Comparison of ENCODE assay signal across 17 mouse cellular contexts in genomic region chr13:36620498-36621332, GRCm38 (mm10).
DNase-seq lines count a peak whose midpoint lies in the region; ATAC-seq lines count a peak whose summit lies in the region.
"Had no signal": no experiment of that assay in that cellular context is flagged by ENCODE, and none has a peak within 500 bp of the region (broad histone marks: within the 10 kb centered on the region; RNA-seq: fewer than 3 reads in every experiment).

No protein-coding gene starts in this region.

- H3K36me3 ChIP-seq in intestine, embryonic 16.5 days (ENCODE audit: control insufficient read depth, insufficient read depth, low read length), result no peaks in the 10 kb centered on the region
- H3K36me3 ChIP-seq in liver, embryonic 13.5 days, result no peaks in the 10 kb centered on the region
- no peaks in the 10 kb centered on the region for H3K36me3 ChIP-seq in stomach, embryonic 14.5 days (ENCODE audit: control insufficient read depth, insufficient read depth, low read length)
- H3K36me3 ChIP-seq: embryonic facial prominence, embryonic 12.5 days; forebrain, embryonic 12.5 days; lung, embryonic 15.5 days; midbrain, embryonic 15.5 days had no signal

- no peaks in the 10 kb centered on the region for H3K9me3 ChIP-seq in intestine, embryonic 16.5 days (ENCODE audit: control insufficient read depth, low read length)
- H3K9me3 ChIP-seq in liver, embryonic 13.5 days (replicated peaks), result no peaks in the 10 kb centered on the region
- H3K9me3 ChIP-seq in stomach, embryonic 14.5 days (ENCODE audit: control insufficient read depth, low read depth, low read length), result no peaks in the 10 kb centered on the region
- H3K9me3 ChIP-seq: embryonic facial prominence, embryonic 12.5 days; forebrain, embryonic 12.5 days; lung, embryonic 15.5 days; midbrain, embryonic 15.5 days had no signal

- no peak overlapping the region for H3K4me2 ChIP-seq in intestine, embryonic 16.5 days (ENCODE audit: low read depth, low read length)
- H3K4me2 ChIP-seq in liver, embryonic 13.5 days, result no peak overlapping the region
- no peak overlapping the region for H3K4me2 ChIP-seq in stomach, embryonic 14.5 days (replicated peaks; ENCODE audit: low read depth, low read length)
- H3K4me2 ChIP-seq: embryonic facial prominence, embryonic 12.5 days; forebrain, embryonic 12.5 days; lung, embryonic 15.5 days; midbrain, embryonic 15.5 days had no signal

- H3K27ac ChIP-seq in intestine, embryonic 16.5 days (ENCODE audit: low read length), result 0 out of 2 replicates have a peak overlapping the region, but pooled peaks have one; percentile 30
- H3K27ac ChIP-seq in liver, embryonic 13.5 days, result no peak overlapping the region; the same call in 1 of the 2 replicates
- H3K27ac ChIP-seq in stomach, embryonic 14.5 days (ENCODE audit: low read length), result no peak overlapping the region
- H3K27ac ChIP-seq: embryonic facial prominence, embryonic 12.5 days; forebrain, embryonic 12.5 days; lung, embryonic 15.5 days; midbrain, embryonic 15.5 days had no signal

- no peak overlapping the region for H3K4me3 ChIP-seq in intestine, embryonic 16.5 days (ENCODE audit: low read length)
- no peak overlapping the region for H3K4me3 ChIP-seq in liver, embryonic 13.5 days (replicated peaks)
- H3K4me3 ChIP-seq in stomach, embryonic 14.5 days (ENCODE audit: low read depth, low read length), result no peak overlapping the region
- H3K4me3 ChIP-seq: embryonic facial prominence, embryonic 12.5 days; forebrain, embryonic 12.5 days; lung, embryonic 15.5 days; midbrain, embryonic 15.5 days had no signal

- no peaks in the 10 kb centered on the region for H3K4me1 ChIP-seq in intestine, embryonic 16.5 days (ENCODE audit: control insufficient read depth, insufficient read depth, low read length)
- no peaks in the 10 kb centered on the region for H3K4me1 ChIP-seq in liver, embryonic 13.5 days (replicated peaks)
- no peaks in the 10 kb centered on the region for H3K4me1 ChIP-seq in stomach, embryonic 14.5 days (ENCODE audit: control insufficient read depth, insufficient read depth, low read length)
- H3K4me1 ChIP-seq: embryonic facial prominence, embryonic 12.5 days; forebrain, embryonic 12.5 days; lung, embryonic 15.5 days; midbrain, embryonic 15.5 days had no signal

- 68% methylated on average over 10 of the region's 10 CpGs for WGBS in intestine, embryonic 16.5 days
- 66% methylated on average over 10 of the region's 10 CpGs for WGBS in liver, embryonic 13.5 days (ENCODE audit: insufficient replicate concordance)
- WGBS in stomach, embryonic 14.5 days, result 77% methylated on average over 10 of the region's 10 CpGs

- peak; percentile 70 for DNase-seq in kidney, adult 9 months
- no peak for DNase-seq in kidney, postnatal 10 days
- DNase-seq in liver, embryonic 13.5 days, result peak; percentile 1
- DNase-seq in heart, adult 11 months, result no peak
- DNase-seq in gastrocnemius, adult 18-20 months (ENCODE audit: low spot score), result no peak
- DNase-seq in T-cell, adult 2 months (ENCODE audit: low spot score), result no peak
- DNase-seq: cerebellum, postnatal 10 days; gastrocnemius, postnatal 14 days; heart, postnatal 36 days; thymus, postnatal 36 days had no signal

- H3K27me3 ChIP-seq in intestine, embryonic 16.5 days (replicated peaks; ENCODE audit: control insufficient read depth, insufficient read depth, low read length), result no peaks in the 10 kb centered on the region
- H3K27me3 ChIP-seq in liver, embryonic 13.5 days, result no peaks in the 10 kb centered on the region
- no peaks in the 10 kb centered on the region for H3K27me3 ChIP-seq in stomach, embryonic 14.5 days (ENCODE audit: control insufficient read depth, insufficient read depth, low read length)
- H3K27me3 ChIP-seq: CH12.LX; embryonic facial prominence, embryonic 12.5 days; forebrain, embryonic 12.5 days; lung, embryonic 15.5 days; midbrain, embryonic 15.5 days had no signal

- ATAC-seq in intestine, embryonic 16.5 days, result peak; percentile 95
- ATAC-seq in liver, embryonic 13.5 days (ENCODE audit: low read depth), result peak; percentile 84
- peak; percentile 80 for ATAC-seq in stomach, embryonic 14.5 days (ENCODE audit: insufficient number of reproducible peaks, insufficient read depth, low FRiP score, low read depth)
- ATAC-seq: midbrain, embryonic 15.5 days had no signal

- H3K9ac ChIP-seq in intestine, embryonic 16.5 days (ENCODE audit: low read depth, low read length), result no peak overlapping the region
- H3K9ac ChIP-seq in liver, embryonic 13.5 days, result no peak overlapping the region
- no peak overlapping the region for H3K9ac ChIP-seq in stomach, embryonic 14.5 days (replicated peaks; ENCODE audit: low read depth, low read length)
- H3K9ac ChIP-seq: embryonic facial prominence, embryonic 12.5 days; forebrain, embryonic 12.5 days; lung, embryonic 15.5 days; midbrain, embryonic 15.5 days had no signal

Comparison
In these comparisons a context has a peak if more than half of its experiments do, and no peak if none do; other contexts are left out.
1. DNase-seq: peak in kidney, adult 9 months (single experiment) and liver, embryonic 13.5 days (single experiment); none in kidney, postnatal 10 days (single experiment), heart, adult 11 months (single experiment), gastrocnemius, adult 18-20 months (single experiment) and T-cell, adult 2 months (single experiment).
2. Peak in every context shown above with its lines, with median percentiles within 50 percentile points of each other: ATAC-seq.